Mouse (Mus musculus): ENCODE data around the gene Anp32a.

The Anp32a gene

GRCm38 (mm10) chr9:62370648-62371280, 29.7 kb downstream of the Anp32a start:
- DNase-seq: no peak

- DNase-seq: no peak
These were observed 30.9 kb downstream of the Anp32a start for GRCm38 (mm10) chr9:62371745-62372555.

GRCm38 (mm10) chr9:62372556-62373221, 31.6 kb downstream of the Anp32a start:
- DNase-seq: no peak

GRCm38 (mm10) chr9:62373222-62374123, 32.4 kb downstream of the Anp32a start:
- no peak for DNase-seq

GRCm38 (mm10) chr9:62374276-62374675, 33.2 kb downstream of the Anp32a start:
- DNase-seq: no peak

- DNase-seq: no peak
These were observed 36.8 kb downstream of the Anp32a start for GRCm38 (mm10) chr9:62377897-62378296.

GRCm38 (mm10) chr9:62380351-62380750, 39.3 kb downstream of the Anp32a start:
- DNase-seq: no peak

- DNase-seq: no peak
These were observed 40.4 kb downstream of the Anp32a start for GRCm38 (mm10) chr9:62381402-62381913.

GRCm38 (mm10) chr9:62382519-62383084, 41.5 kb downstream of the Anp32a start:
- no peak for DNase-seq

- DNase-seq: no peak
These were observed 44.0 kb downstream of the Anp32a start for GRCm38 (mm10) chr9:62385062-62385461.

- DNase-seq: no peak
These were observed 44.8 kb downstream of the Anp32a start for GRCm38 (mm10) chr9:62385727-62386518.

- no peak for DNase-seq
These were observed 48.6 kb downstream of the Anp32a start for GRCm38 (mm10) chr9:62389735-62390134.

- DNase-seq: no peak
These were observed 52.4 kb downstream of the Anp32a start for GRCm38 (mm10) chr9:62393531-62393930.

GRCm38 (mm10) chr9:62394163-62394562, 53.1 kb downstream of the Anp32a start:
- DNase-seq: no peak

- DNase-seq: no peak
These were observed 59.6 kb downstream of the Anp32a start for GRCm38 (mm10) chr9:62400531-62401170.

GRCm38 (mm10) chr9:62401589-62401988, 60.5 kb downstream of the Anp32a start:
- DNase-seq: no peak

GRCm38 (mm10) chr9:62406423-62407013, 65.4 kb downstream of the Anp32a start:
- DNase-seq: no peak

- DNase-seq: no peak
These were observed 66.5 kb downstream of the Anp32a start for GRCm38 (mm10) chr9:62407357-62408146.

- no peak for DNase-seq
These were observed 77.6 kb downstream of the Anp32a start for GRCm38 (mm10) chr9:62418742-62419141.
